Mouse (Mus musculus): Measurements from ENCODE around the gene Tmem121b. TPM values are rescaled to one million over a fixed set of nuclear protein-coding genes. Genes with fewer than 3 reads are reported as not detected.
A peak's percentile ranks its signal among the peaks of the same experiment; 100 is the strongest.

Gene Tmem121b
- polyA plus RNA-seq, 1 experiment: 0.14 TPM

DNA sequence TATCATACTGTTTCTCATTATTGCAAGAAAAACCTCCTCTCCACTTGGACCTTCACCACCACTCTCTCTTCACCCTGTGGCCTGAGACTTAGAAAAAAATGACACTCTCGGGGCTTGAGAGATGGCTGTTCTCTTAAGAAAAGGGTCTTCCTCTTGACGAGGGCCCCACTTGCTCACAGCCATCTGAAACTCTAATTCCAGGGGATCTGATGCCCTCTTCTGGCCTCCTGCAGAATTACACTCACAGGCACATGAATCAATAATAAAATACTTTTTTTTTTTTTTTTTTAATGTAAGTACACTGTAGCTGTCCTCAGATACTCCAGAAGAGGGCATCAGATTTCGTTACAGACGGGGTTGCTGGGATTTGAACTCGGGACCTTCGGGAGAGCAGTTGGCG is 36.5 kb downstream of the Tmem121b start:
- H3K4me3 ChIP-seq (ENCODE audit: control insufficient read depth, low read depth, low read length): no peak overlapping the region
- H3K27ac ChIP-seq (ENCODE audit: control insufficient read depth, insufficient read depth, low read depth, low read length): no peak overlapping the region
- no peaks in the 10 kb centered on the region for H3K36me3 ChIP-seq (ENCODE audit: control insufficient read depth, insufficient read depth, low read length)
- peaks cover 5% of the 10 kb centered on the region; the same call in 1 of the 2 replicates for H3K4me1 ChIP-seq (ENCODE audit: control insufficient read depth, insufficient read depth, low read length)
- TF ChIP-seq CTCF (IDR thresholded peaks at IDR 0.05; ENCODE audit: control insufficient read depth, insufficient read depth, insufficient replicate concordance, low read depth, low read length) (0 out of 2 replicates have a peak, but pooled peaks have one; percentile 2), POLR2A (IDR thresholded peaks at IDR 0.05; ENCODE audit: control insufficient read depth, low read depth, low read length) (no peak)
- H3K27me3 ChIP-seq (ENCODE audit: control insufficient read depth, insufficient read depth, low read length): no peaks in the 10 kb centered on the region

DNA sequence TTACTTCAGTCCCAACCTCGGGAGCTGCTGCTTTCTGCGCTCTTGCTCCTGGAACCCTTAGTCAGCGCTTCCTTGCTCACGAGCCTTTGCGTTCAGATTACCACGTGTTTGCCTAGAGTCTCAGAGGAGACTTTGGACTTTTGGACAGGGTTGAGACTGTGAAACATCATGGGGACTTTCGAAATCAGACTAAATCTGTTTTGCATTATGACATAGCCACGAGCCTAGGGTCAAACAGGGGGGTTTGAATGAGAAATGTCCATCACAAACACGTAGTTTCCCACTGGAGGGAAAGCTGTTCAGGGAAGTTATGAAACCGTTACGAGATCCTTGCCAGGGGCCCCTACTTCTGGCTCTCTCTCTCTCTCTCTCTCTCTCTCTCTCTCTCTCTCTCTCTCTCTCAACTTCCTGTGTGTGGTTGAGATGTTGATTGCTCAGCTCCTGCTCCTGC is 39.0 kb downstream of the Tmem121b start:
- Histone ChIP-seq H3K4me3 (ENCODE audit: control insufficient read depth, low read depth, low read length) (peak overlapping the region; percentile 25), H3K4me1 (ENCODE audit: control insufficient read depth, insufficient read depth, low read length) (peaks cover 5% of the 10 kb centered on the region; the same call in 1 of the 2 replicates), H3K36me3 (ENCODE audit: control insufficient read depth, insufficient read depth, low read length) (no peaks in the 10 kb centered on the region), H3K27ac (ENCODE audit: control insufficient read depth, insufficient read depth, low read depth, low read length) (no peak overlapping the region), H3K27me3 (ENCODE audit: control insufficient read depth, insufficient read depth, low read length) (no peaks in the 10 kb centered on the region)
- TF ChIP-seq POLR2A (IDR thresholded peaks at IDR 0.05; ENCODE audit: control insufficient read depth, low read depth, low read length) (no peak), CTCF (IDR thresholded peaks at IDR 0.05; ENCODE audit: control insufficient read depth, insufficient read depth, insufficient replicate concordance, low read depth, low read length) (no peak)

DNA sequence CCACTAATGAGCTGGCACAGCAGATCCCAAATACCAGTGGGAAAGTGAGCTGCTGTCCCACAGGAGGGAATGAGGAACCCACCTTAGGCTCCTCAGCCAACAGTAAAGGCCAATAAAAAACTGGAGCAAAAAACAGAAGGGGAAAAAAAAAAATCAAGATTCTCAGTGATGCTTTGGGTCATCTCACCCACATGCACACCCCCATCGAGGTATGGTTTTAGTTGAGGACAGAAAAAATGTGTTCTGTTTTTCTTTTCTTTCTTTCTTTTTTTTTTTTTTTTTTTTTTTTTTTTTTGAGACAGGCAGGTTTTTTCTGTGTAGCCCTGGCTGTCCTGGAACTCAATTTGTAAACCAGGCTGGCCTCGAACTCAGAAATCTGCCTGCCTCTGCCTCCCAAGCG is 40.1 kb downstream of the Tmem121b start:
- H3K4me1 ChIP-seq (ENCODE audit: control insufficient read depth, insufficient read depth, low read length): peaks cover 5% of the 10 kb centered on the region; the same call in 1 of the 2 replicates
- no peak for TF ChIP-seq POLR2A (IDR thresholded peaks at IDR 0.05; ENCODE audit: control insufficient read depth, low read depth, low read length)
- TF ChIP-seq CTCF (IDR thresholded peaks at IDR 0.05; ENCODE audit: control insufficient read depth, insufficient read depth, insufficient replicate concordance, low read depth, low read length): no peak
- no peaks in the 10 kb centered on the region for H3K27me3 ChIP-seq (ENCODE audit: control insufficient read depth, insufficient read depth, low read length)
- H3K27ac ChIP-seq (ENCODE audit: control insufficient read depth, insufficient read depth, low read depth, low read length): no peak overlapping the region
- H3K36me3 ChIP-seq (ENCODE audit: control insufficient read depth, insufficient read depth, low read length): no peaks in the 10 kb centered on the region
- no peak overlapping the region for H3K4me3 ChIP-seq (ENCODE audit: control insufficient read depth, low read depth, low read length)

DNA sequence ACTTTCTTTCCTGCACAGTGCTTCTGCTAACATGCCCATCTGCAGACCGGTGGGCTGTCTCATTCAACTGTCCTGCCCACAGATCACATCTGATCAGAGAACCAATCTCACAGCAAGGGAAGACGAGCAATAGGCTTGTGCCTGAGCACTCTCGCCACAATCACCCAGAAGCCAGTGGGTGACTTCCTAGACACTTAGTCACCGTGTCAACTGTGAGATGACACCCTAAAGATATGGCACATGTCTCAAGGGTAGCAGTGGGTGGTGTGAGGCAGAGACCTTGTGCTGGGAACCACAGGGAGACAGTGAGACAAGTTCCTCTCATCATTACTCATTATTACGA is 40.5 kb downstream of the Tmem121b start:
- Histone ChIP-seq H3K36me3 (ENCODE audit: control insufficient read depth, insufficient read depth, low read length) (no peaks in the 10 kb centered on the region), H3K27me3 (ENCODE audit: control insufficient read depth, insufficient read depth, low read length) (no peaks in the 10 kb centered on the region)
- no peak for TF ChIP-seq POLR2A (IDR thresholded peaks at IDR 0.05; ENCODE audit: control insufficient read depth, low read depth, low read length)
- TF ChIP-seq CTCF (IDR thresholded peaks at IDR 0.05; ENCODE audit: control insufficient read depth, insufficient read depth, insufficient replicate concordance, low read depth, low read length): no peak

DNA sequence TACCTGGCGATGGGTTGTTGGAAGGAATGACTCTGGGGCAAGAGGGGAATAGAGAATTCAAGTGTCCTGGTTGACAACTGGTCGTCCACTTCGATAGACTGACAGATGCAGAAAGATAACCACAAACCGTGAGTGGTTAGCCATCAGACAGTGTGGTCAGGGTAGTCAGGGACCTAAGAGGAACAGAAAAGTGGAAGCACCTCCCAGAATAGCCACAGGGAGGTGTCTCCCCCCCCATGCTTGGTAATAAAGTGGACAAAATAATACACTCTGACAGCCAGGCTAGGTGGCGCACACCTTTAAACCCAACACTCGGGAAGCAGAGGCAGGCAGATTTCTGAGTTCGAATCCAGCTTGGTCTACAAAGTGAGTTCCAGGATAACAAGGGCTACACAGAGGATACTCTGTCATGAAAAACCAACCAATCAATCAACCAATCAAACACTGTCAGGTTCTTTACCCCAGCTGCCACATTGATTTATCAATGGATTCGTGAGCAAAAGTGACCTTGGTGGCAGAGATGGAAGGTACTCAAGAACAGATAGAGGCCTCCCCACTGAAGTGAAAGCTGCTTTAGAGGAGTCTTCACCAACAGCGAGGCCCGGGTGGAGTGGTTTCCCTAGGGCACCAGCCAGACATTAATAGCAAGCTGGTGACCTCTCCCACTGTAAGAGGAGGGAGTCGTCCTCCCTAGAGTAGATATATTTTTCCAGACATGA is 41.1 kb downstream of the Tmem121b start:
- no peak overlapping the region for H3K27ac ChIP-seq (ENCODE audit: control insufficient read depth, insufficient read depth, low read depth, low read length)
- peaks cover 5% of the 10 kb centered on the region; the same call in 1 of the 2 replicates for H3K4me1 ChIP-seq (ENCODE audit: control insufficient read depth, insufficient read depth, low read length)
- no peaks in the 10 kb centered on the region for H3K36me3 ChIP-seq (ENCODE audit: control insufficient read depth, insufficient read depth, low read length)
- H3K27me3 ChIP-seq (ENCODE audit: control insufficient read depth, insufficient read depth, low read length): no peaks in the 10 kb centered on the region
- no peak for TF ChIP-seq POLR2A (IDR thresholded peaks at IDR 0.05; ENCODE audit: control insufficient read depth, low read depth, low read length)
- TF ChIP-seq CTCF (IDR thresholded peaks at IDR 0.05; ENCODE audit: control insufficient read depth, insufficient read depth, insufficient replicate concordance, low read depth, low read length): no peak
- H3K4me3 ChIP-seq (ENCODE audit: control insufficient read depth, low read depth, low read length): no peak overlapping the region

More for the DNA sequence above, 40.5 kb downstream of the Tmem121b start:
- Histone ChIP-seq H3K27ac (ENCODE audit: control insufficient read depth, insufficient read depth, low read depth, low read length) (no peak overlapping the region), H3K4me1 (ENCODE audit: control insufficient read depth, insufficient read depth, low read length) (peaks cover 5% of the 10 kb centered on the region; the same call in 1 of the 2 replicates), H3K4me3 (ENCODE audit: control insufficient read depth, low read depth, low read length) (no peak overlapping the region)

DNA sequence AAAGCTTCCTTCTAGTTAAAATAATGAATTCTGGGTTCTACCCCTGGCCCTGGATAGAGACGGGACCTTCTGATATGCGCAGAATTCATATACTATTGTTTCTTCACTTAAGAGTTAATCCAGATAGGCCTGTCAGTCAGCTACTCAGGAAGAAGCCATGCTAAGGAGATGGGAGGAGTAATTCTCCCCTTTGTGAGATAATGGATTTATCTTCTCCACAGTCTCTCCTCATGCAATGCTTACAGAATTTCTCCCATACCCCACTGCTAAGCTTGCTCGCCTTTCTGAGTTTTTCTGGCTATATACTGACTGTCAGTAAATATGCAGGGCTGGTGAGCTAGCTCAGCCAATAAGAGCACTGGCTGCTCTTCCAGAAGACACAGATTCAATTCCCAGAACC is 43.4 kb downstream of the Tmem121b start:
- no peak overlapping the region for H3K27ac ChIP-seq (ENCODE audit: control insufficient read depth, insufficient read depth, low read depth, low read length)
- H3K4me1 ChIP-seq (ENCODE audit: control insufficient read depth, insufficient read depth, low read length): peaks cover 5% of the 10 kb centered on the region; the same call in 1 of the 2 replicates
- H3K36me3 ChIP-seq (ENCODE audit: control insufficient read depth, insufficient read depth, low read length): no peaks in the 10 kb centered on the region
- no peaks in the 10 kb centered on the region for H3K27me3 ChIP-seq (ENCODE audit: control insufficient read depth, insufficient read depth, low read length)
- TF ChIP-seq POLR2A (IDR thresholded peaks at IDR 0.05; ENCODE audit: control insufficient read depth, low read depth, low read length) (no peak), CTCF (IDR thresholded peaks at IDR 0.05; ENCODE audit: control insufficient read depth, insufficient read depth, insufficient replicate concordance, low read depth, low read length) (no peak)
- H3K4me3 ChIP-seq (ENCODE audit: control insufficient read depth, low read depth, low read length): no peak overlapping the region

DNA sequence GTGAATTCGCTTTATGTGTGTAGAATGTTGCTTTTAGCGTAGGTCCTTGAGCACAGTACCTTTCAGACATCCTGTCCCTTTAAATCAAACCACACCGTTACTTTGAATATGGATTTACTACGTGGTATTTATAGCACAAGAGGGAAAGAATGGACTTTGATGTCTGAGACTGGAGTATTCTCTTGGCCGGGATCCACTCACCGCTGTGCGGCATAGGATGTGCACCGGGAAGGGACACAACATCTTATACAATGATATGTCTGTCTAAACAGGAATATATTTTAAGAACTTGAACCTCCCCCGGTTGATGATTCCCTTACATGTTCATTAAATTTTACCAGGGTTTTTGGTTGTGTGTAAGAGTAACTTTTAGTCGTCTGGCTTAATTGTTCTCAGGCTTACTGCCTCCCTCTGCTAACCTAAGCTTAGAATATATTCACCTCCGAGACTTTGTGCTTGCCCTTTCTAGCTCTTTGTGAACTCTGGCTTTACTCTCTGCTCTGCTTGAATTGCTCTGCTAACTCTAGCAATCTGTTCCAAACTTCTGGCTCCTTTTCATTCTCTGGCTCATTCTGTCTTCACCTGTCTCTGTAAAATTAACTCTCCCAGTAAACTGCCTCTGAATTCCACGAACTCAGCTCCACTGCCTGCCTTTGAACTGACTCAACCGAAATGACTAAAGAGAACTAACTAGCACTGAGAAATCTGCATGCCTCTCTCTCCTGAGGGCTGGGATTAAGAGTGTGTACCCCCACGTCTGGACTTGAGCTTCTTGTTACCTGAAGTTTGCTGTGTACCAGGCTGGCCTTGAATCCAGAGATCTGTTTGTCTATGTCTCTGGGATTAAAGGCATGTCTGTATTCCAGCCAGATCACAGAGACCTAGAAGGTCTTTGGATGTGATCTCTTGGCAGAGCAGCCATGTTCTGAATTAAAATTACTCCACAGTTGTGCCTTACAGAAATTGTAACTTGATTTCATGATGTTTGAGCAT is 49.9 kb downstream of the Tmem121b start:
- Histone ChIP-seq H3K4me3 (ENCODE audit: control insufficient read depth, low read depth, low read length) (no peak overlapping the region), H3K36me3 (ENCODE audit: control insufficient read depth, insufficient read depth, low read length) (no peaks in the 10 kb centered on the region)
- TF ChIP-seq POLR2A (IDR thresholded peaks at IDR 0.05; ENCODE audit: control insufficient read depth, low read depth, low read length) (no peak), CTCF (IDR thresholded peaks at IDR 0.05; ENCODE audit: control insufficient read depth, insufficient read depth, insufficient replicate concordance, low read depth, low read length) (no peak)

More for the DNA sequence above, 49.9 kb downstream of the Tmem121b start:
- Histone ChIP-seq H3K4me1 (ENCODE audit: control insufficient read depth, insufficient read depth, low read length) (no peaks in the 10 kb centered on the region), H3K27ac (ENCODE audit: control insufficient read depth, insufficient read depth, low read depth, low read length) (no peak overlapping the region), H3K27me3 (ENCODE audit: control insufficient read depth, insufficient read depth, low read length) (no peaks in the 10 kb centered on the region)
